Mouse (Mus musculus): ENCODE measurements around the gene Ostm1.

The Ostm1 gene

DNA sequence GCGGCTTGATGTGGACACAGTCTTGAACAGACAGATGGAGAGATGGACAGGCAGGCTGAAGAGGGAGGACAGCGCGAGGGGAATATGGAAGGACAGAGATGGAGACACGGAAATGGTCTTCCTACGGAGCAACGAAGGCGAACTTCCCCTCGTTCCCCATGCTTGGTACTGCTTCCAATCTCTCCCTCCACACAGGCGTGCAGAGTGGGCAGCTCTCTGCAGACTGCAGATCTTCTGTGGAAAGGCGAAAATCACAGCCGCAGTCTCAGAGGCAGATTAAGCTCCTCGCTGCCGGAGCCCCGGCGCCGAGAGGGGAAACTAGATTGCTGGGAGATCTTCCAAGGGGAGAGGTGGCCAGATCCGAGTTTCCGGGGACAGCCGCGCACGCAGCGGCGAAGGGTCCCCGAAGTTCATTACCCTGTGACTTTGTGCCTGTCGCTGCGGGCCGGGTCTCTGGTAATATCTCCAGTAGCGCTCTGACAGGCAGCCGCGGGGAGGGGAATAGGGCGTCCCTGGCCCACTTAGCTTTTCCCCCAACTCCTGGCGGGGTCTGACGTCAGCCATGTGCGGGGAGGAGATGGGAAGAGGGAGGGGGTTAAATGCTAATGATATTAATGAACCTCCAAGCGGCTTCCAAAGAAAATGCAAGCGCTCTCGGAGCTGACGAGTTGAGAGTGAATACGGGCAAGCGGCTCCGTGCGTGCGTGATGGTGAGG, at the start of gene Ostm1, which contains the start of gene Nr2e1:
Ostm1 (plus strand) TSS at position 666 of the 716 bp plus-strand sequence.
Nr2e1 (minus strand) TSS at position 476 of the 716 bp plus-strand sequence.
- DNase-seq, result no peak

- no peak for DNase-seq
Measured at GRCm38 (mm10) chr10:42533836-42534453, 49.7 kb upstream of the Ostm1 start.

GRCm38 (mm10) chr10:42537571-42538316, 45.9 kb upstream of the Ostm1 start:
- DNase-seq, result no peak

- DNase-seq, result no peak
Measured at GRCm38 (mm10) chr10:42545707-42546503, 37.7 kb upstream of the Ostm1 start.

- no peak for DNase-seq
Measured at GRCm38 (mm10) chr10:42546507-42546906, 37.1 kb upstream of the Ostm1 start.

GRCm38 (mm10) chr10:42559581-42560200, 23.9 kb upstream of the Ostm1 start:
- DNase-seq, result no peak

DNA sequence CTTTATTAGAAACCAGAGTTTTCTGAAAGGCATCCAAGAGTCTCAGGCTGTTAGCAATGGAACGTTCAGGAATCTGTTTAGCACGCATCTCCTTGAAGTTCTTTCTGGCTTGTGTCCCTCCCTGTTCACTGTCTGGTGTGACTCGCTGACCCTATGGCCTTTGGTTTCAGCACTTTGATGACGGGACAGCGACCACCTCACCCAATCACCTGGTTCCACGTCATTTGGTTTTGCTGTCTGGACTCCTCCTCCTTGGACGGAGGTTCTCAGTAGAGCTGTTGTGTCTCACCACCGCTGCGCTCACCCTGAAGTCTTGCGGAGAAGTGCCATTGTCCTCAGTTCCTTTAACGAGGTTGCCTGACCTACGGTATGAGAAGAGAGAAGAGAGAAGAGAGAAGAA, 21.4 kb upstream of the Ostm1 start:
- DNase-seq, result no peak

- DNase-seq, result no peak
Measured at GRCm38 (mm10) chr10:42572567-42572966, 11.1 kb upstream of the Ostm1 start.

- DNase-seq, result no peak
Measured at GRCm38 (mm10) chr10:42572971-42573370, 10.7 kb upstream of the Ostm1 start.

- DNase-seq, result no peak
Measured at GRCm38 (mm10) chr10:42574639-42575038, 9.0 kb upstream of the Ostm1 start.

GRCm38 (mm10) chr10:42577525-42578280, 5.9 kb upstream of the Ostm1 start:
- DNase-seq, result no peak

DNA sequence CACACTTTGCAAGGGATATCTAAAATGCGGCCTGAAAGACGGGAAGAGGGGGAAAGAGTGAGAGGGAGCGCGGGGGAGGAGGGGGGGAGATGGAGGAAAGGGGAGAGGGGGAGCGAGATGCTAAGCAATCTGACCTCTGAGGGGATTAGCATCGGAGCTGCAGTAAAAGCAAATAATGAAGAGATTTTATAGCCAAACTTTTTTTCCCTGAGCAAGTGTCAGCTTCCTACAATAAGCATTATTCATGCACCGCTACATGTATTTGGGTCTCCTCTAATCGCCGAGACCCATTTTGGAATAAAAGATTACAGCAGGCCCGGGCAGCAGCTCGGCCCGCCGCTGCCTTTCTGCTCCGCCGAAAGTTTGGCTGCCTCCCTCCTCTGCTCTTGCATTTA, 5.3 kb upstream of the Ostm1 start:
- DNase-seq, result no peak

DNA sequence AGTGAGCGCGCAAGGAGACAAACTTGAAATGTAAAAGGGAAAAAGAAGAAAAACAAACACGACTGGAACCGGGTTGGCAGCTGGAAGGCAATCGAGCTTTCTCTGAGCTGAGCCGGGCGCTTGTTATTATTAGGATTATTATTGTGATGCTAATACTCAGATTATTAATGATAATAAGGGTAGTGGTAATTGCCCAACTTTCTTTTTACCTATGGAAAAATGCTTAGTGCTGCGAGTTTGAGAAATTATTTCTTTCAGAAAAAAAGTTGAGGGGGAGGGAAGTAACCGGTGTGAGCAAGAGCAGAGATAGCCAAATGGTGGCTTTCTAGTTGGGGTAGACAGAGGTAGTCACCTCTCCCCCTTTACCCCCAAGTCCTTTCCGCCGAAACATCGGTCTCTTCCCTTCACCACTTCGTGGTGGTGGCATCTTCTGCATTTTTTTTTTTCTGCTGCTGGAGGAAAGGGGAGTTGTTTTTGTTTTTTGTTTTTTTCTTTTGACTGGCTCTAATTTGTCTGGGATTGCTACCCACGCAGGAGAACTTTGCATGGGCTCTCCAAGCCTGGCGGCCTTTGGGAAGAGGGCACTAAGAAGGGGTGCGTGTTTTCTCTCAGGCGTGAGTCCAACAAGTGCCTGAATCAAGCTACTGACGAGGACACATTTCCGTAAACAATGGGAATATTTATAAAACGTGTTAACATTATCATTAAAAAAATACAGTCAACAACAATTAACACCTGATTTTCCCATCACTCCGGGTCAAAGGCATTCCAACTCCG, 4.7 kb upstream of the Ostm1 start:
- DNase-seq, result no peak

DNA sequence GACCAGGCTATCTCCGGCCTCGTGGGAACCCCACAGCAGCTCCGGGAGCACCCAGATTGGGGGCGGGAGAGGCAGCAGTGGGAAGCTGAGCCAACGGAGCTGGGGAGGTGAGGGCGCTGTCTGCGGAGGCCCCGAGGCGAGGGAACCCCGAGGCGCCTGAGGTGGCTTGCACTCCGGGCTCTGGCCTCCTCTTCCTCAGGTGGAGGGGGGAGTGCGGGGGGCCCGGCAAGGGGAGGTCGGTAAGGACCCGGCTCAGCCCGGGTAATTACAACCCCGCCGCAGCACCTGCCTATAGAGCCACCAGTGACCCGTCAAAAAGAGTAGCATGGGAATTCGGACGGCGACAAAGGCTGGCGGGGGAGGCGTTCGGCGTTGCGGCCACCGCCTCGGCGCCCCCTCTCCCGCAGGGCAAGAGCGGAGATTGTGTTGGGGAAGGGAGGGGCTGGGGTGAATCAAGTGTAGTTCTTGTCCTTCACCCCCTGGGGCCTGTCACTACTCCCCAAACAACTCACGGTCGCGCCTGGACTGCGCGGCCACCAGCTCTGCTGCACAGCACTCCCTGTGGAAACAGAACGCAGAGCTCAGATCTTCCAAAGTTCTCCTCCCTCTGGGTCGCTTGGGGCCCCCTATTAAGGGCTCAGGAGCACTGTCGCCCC, 4.0 kb upstream of the Ostm1 start:
- DNase-seq, result no peak

DNA sequence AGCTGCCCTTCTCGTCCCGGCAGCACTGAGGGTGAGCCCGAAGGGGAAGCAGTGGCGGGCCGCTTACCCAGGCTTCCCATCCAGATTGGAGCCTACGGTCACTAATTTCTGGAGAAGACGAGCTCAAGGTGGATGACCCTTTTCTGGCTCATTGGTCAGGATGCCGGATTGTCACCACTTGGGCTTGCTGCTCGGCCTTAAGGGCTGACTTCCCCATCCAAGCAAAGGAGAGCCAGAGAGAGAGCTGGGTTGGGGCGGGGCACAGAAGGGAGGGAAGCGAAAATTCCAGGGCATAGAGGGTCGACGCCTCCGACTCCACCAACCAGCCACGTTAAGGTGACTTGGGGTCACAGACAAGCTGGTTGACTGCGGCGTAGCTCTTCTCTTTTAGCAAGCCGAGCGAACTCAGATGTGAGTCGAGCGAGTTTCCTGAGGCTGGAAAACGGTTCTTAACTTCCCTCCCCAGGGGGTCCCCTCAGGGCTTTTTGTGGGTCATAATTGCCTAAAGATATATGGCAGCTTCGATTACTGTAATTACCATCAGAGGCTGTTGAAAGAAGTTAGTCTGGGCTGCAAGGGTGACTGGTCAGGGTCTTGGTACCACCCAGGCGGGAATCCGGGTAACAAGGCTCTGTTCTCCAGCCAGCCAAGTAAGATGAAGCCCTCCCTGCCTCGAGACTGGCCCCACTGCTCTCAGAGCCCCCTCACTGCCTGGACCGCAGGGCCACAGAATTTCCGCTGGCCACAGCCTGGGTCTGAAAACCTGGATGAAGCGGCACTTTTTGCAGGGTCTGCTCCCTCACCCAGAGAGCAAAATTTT, 3.3 kb upstream of the Ostm1 start:
- no peak for DNase-seq

DNA sequence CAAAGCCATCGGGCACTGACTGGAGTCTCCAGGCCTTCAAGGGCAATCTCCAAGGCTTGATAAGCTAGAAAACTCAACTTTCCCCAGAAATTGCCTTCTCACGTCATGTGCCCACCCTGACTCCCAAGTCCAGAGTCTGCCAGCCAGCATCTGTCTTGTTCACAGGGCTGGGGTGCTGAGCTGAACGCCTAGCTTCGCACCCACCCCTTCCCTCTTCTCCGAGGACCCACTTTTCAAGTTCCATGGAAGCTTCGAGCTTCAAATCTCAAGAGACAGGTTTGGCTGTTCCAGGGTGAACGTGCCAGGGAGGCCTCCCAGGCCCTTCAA, 2.7 kb upstream of the Ostm1 start:
- no peak for DNase-seq

DNA sequence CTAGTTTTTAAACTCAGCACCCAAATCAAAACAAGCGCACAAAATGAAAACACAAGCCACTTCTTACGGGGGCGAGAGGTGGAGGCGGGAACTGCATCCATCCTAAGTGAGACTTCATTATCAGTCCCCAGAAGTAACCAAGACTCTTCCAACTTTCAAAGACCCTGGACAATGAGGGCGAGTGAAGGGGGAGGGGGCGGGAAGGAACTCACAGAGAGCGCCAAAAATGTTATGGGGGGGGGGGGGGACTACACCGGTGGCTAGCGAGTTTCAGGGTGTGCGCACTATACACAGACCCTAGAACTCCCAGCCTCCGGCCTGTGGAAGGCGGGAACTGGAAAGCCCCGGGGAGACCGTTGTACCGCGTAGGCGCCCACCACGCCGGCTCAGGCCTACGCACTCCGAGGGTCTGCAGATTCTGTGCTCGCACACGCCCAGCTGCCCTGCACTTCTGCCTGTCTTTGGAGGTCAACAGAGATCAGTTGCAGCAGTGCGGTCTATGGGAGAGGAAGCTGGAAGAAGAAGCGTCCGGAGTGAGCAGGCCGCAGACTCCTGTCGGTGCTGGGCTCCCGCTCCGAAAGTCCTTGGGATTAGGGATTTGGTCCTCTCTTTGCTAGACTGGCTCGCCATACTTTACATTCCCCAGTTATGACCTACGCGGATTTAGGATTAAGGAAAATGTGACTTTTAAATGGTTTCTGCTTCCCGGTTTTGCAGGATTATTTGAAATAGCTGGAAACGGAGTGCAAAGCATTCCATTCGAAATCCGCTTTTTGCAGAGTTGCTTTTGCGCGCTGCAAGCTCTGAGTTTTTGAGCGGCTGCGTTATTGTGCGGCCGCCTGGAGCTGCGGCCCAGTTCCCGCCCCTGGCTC, 1.7 kb upstream of the Ostm1 start:
- no peak for DNase-seq

DNA sequence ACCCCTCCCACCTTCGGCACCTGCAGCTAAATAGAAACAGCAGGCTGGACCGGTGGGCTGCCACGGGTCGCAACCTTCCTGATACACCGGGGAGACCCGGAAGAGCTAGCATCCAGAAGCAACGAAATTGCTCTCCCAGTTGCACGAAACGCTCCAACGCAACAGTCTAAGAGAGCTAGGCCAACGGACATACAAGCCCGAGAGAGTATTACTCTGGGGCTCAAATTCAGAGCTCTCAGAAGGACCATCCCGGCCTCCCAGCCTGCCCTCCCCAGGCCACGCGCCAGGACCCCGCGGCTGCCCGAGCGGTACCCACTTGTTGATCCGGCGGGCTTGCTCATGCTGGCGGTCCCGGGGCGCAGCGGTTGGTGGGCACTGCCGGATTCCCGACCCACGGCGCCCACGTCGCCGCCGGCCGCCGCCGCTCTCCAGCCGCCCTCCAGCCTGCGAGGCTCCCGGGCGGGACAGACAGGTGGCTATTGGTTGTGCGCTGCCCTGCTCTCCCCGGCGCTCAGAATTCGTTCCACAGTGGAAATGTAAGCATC, 984 bp upstream of the Ostm1 start:
- DNase-seq, result no peak
